Mouse (Mus musculus): ENCODE data around the gene Ankrd55. TPM values are rescaled to one million over a fixed set of nuclear protein-coding genes. Genes with fewer than 3 reads are reported as not detected.

Gene Ankrd55
- polyA plus RNA-seq, 1 experiment from 2014 or later, result 0.08 TPM

DNA sequence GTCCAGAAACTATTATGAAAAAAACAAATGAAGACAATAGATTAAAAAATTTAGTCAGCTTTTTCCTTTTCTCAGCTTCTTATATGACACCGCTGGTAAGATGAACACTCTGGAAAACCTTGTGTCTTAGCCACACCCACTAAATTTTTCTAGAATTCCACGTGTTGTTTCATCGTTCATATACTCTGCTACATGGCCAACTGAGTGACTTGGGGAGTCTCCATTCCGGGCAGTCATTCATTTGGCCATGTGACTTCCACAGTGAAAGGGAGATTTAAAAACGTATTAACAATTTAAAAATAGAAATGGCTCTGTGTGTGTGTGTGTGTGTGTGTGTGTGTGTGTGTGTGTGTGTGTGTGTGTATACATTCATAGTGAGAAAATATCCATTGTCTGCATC, 77.1 kb downstream of the Ankrd55 start:
- no peaks in the 10 kb centered on the region for H3K36me3 ChIP-seq (ENCODE audit: control insufficient read depth, insufficient read depth, low read length)
- TF ChIP-seq CTCF (IDR thresholded peaks at IDR 0.05; ENCODE audit: low read depth) (no peak), EP300 (optimal IDR thresholded peaks at IDR 0.05) (no peak)
- 32% methylated on average over 5 of the region's 5 CpGs for WGBS
- H3K4me2 ChIP-seq (replicated peaks; ENCODE audit: low read depth), result no peak overlapping the region
- ATAC-seq (ENCODE audit: low FRiP score, low TSS enrichment) (no peak), DNase-seq (ENCODE audit: low spot score) (no peak)
- H3K9ac ChIP-seq (ENCODE audit: low read length), result no peak overlapping the region
- H3K9me3 ChIP-seq (ENCODE audit: control insufficient read depth, low read length), result no peaks in the 10 kb centered on the region
- no peaks in the 10 kb centered on the region for H3K4me1 ChIP-seq (replicated peaks; ENCODE audit: control insufficient read depth, insufficient read depth)
- H3K27ac ChIP-seq (replicated peaks), result no peak overlapping the region
- H3K4me3 ChIP-seq (ENCODE audit: low read depth, low read length), result no peak overlapping the region
- H3K27me3 ChIP-seq (ENCODE audit: control insufficient read depth, insufficient read depth, low read length), result no peaks in the 10 kb centered on the region

DNA sequence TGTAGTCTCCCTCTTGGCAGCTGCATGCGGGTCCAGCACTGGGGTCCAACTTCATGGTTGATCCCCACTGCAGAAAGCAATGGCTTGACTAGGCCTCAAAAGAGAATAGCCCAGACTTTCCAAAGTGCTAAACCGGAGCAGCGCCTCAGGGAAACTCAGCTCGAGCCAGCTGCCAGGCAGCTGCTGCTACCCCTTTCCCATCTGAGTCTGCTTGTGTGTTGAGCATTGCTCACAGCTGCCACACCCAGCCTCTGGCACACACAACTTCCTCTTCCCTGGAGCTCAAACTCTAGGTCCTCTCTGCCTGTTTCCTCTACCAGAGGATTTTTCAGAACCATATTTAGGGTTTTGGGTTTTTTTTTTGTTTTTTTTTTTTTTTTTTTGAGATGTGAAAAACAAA, 77.5 kb downstream of the Ankrd55 start:
- 32% methylated on average over 4 of the region's 4 CpGs for WGBS

DNA sequence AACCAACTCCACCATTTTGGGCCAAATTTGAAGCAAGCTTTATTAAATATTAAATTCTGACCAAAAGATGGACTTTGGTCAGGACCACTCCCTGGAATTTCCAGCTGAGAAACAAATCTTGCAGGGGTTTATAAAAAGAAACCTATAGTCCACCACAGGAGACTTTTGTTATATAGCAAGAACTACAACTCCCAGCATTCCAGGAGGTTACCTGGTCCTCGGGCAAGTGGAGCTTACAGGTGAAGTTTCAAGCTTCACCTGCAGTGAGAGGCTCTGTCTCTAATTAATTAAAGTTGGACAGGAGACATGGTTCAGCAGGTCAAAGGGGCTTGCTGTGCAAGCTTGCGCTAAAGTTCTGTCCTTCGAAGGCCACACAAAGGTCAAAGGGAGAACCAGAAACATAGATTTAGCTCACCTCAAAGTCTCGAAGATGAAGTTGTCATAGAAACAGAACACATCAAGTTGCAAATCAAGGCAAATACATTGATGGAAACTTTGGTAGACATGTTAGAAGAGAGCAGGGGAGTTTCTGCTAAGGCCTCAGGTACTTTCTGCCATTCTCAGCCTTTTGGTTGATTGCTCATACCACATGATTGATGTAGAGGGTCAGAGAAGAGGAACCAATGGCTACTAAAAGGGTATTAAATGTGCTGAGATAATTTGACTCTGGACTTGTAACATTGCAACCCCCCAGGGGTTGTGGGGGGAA, 78.2 kb downstream of the Ankrd55 start:
- Histone ChIP-seq H3K4me3 (ENCODE audit: low read depth, low read length) (no peak overlapping the region), H3K9ac (ENCODE audit: low read length) (no peak overlapping the region), H3K27ac (replicated peaks) (no peak overlapping the region), H3K4me1 (replicated peaks; ENCODE audit: control insufficient read depth, insufficient read depth) (no peaks in the 10 kb centered on the region), H3K27me3 (ENCODE audit: control insufficient read depth, insufficient read depth, low read length) (no peaks in the 10 kb centered on the region), H3K36me3 (ENCODE audit: control insufficient read depth, insufficient read depth, low read length) (no peaks in the 10 kb centered on the region), H3K4me2 (replicated peaks; ENCODE audit: low read depth) (no peak overlapping the region), H3K9me3 (ENCODE audit: control insufficient read depth, low read length) (no peaks in the 10 kb centered on the region)
- TF ChIP-seq EP300 (optimal IDR thresholded peaks at IDR 0.05) (no peak), CTCF (IDR thresholded peaks at IDR 0.05; ENCODE audit: low read depth) (no peak)
- DNase-seq (ENCODE audit: low spot score), result no peak
- 78% methylated on average over 4 of the region's 4 CpGs for WGBS
- no peak for ATAC-seq (ENCODE audit: low FRiP score, low TSS enrichment)

More for the DNA sequence above, 77.5 kb downstream of the Ankrd55 start:
- DNase-seq (ENCODE audit: low spot score) (peak; percentile 64), ATAC-seq (ENCODE audit: low FRiP score, low TSS enrichment) (peak; percentile 86)
- H3K27me3 ChIP-seq (ENCODE audit: control insufficient read depth, insufficient read depth, low read length), result no peaks in the 10 kb centered on the region
- no peak overlapping the region for H3K9ac ChIP-seq (ENCODE audit: low read length)
- H3K4me1 ChIP-seq (replicated peaks; ENCODE audit: control insufficient read depth, insufficient read depth), result no peaks in the 10 kb centered on the region
- H3K27ac ChIP-seq (replicated peaks), result no peak overlapping the region
- H3K4me3 ChIP-seq (ENCODE audit: low read depth, low read length), result no peak overlapping the region
- no peaks in the 10 kb centered on the region for H3K36me3 ChIP-seq (ENCODE audit: control insufficient read depth, insufficient read depth, low read length)
- no peaks in the 10 kb centered on the region for H3K9me3 ChIP-seq (ENCODE audit: control insufficient read depth, low read length)
- no peak overlapping the region for H3K4me2 ChIP-seq (replicated peaks; ENCODE audit: low read depth)
- TF ChIP-seq EP300 (optimal IDR thresholded peaks at IDR 0.05) (no peak), CTCF (IDR thresholded peaks at IDR 0.05; ENCODE audit: low read depth) (no peak)

DNA sequence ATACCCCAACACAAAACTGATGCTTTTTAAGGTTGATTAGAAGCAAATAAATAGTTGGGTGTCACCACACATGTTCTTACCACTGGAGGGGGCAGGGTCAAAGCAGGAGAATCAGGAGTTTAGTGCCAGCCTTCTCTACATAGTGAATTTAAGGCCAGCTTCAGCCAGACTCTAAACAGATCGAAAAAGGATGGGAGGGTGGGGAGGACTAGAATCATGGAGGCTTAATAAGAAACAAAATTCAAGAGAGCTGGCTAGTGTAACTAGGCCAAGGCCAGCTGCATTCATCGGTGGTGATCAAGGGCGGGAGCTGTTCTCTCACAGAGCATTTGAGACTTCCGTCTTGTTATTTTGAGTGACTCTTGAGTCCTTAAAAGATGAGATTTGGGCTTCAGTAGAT, 83.5 kb downstream of the Ankrd55 start:
- H3K9me3 ChIP-seq (ENCODE audit: control insufficient read depth, low read length), result no peaks in the 10 kb centered on the region
- H3K27ac ChIP-seq (replicated peaks), result no peak overlapping the region
- H3K4me2 ChIP-seq (replicated peaks; ENCODE audit: low read depth), result no peak overlapping the region
- H3K4me1 ChIP-seq (replicated peaks; ENCODE audit: control insufficient read depth, insufficient read depth), result no peaks in the 10 kb centered on the region
- no peaks in the 10 kb centered on the region for H3K36me3 ChIP-seq (ENCODE audit: control insufficient read depth, insufficient read depth, low read length)
- TF ChIP-seq EP300 (optimal IDR thresholded peaks at IDR 0.05) (no peak), CTCF (IDR thresholded peaks at IDR 0.05; ENCODE audit: low read depth) (no peak)
- H3K27me3 ChIP-seq (ENCODE audit: control insufficient read depth, insufficient read depth, low read length), result no peaks in the 10 kb centered on the region
- no peak for DNase-seq (ENCODE audit: low spot score)
- 95% methylated on average over 4 of the region's 4 CpGs for WGBS
- no peak for ATAC-seq (ENCODE audit: low FRiP score, low TSS enrichment)
- no peak overlapping the region for H3K9ac ChIP-seq (ENCODE audit: low read length)
- no peak overlapping the region for H3K4me3 ChIP-seq (ENCODE audit: low read depth, low read length)

DNA sequence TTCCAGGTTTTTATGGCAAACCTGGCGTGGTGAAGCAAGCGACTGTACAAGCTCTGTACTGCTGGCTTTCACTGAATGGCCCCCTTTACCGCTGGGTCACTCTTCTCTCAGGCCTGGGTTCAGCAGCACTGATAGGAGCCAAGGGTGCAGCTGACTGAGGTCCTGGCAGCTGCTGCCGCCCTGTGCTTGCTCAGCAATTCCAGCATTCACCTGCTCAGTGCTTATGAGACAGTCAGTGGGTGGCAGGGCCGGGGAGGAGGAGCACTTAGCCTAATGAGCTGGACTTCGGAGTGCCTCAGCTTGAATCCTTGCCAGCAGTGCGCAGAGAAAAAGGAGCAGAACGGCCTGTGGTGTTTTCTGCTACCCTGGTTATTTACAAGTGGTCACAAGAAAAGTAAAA, 87.5 kb downstream of the Ankrd55 start:
- ATAC-seq (ENCODE audit: low FRiP score, low TSS enrichment) (peak; percentile 91), DNase-seq (ENCODE audit: low spot score) (peak; percentile 75)
- peak; percentile 21 for TF ChIP-seq CTCF (IDR thresholded peaks at IDR 0.05; ENCODE audit: low read depth)
- TF ChIP-seq EP300 (optimal IDR thresholded peaks at IDR 0.05), result no peak
- no peaks in the 10 kb centered on the region for H3K36me3 ChIP-seq (ENCODE audit: control insufficient read depth, insufficient read depth, low read length)
- H3K4me3 ChIP-seq (ENCODE audit: low read depth, low read length), result no peak overlapping the region
- no peaks in the 10 kb centered on the region for H3K4me1 ChIP-seq (replicated peaks; ENCODE audit: control insufficient read depth, insufficient read depth)
- no peaks in the 10 kb centered on the region for H3K9me3 ChIP-seq (ENCODE audit: control insufficient read depth, low read length)
- no peak overlapping the region for H3K4me2 ChIP-seq (replicated peaks; ENCODE audit: low read depth)
- 36% methylated on average over 8 of the region's 8 CpGs for WGBS
- no peaks in the 10 kb centered on the region for H3K27me3 ChIP-seq (ENCODE audit: control insufficient read depth, insufficient read depth, low read length)
- no peak overlapping the region; the same call in 1 of the 2 replicates for H3K27ac ChIP-seq (replicated peaks)
- no peak overlapping the region for H3K9ac ChIP-seq (ENCODE audit: low read length)

DNA sequence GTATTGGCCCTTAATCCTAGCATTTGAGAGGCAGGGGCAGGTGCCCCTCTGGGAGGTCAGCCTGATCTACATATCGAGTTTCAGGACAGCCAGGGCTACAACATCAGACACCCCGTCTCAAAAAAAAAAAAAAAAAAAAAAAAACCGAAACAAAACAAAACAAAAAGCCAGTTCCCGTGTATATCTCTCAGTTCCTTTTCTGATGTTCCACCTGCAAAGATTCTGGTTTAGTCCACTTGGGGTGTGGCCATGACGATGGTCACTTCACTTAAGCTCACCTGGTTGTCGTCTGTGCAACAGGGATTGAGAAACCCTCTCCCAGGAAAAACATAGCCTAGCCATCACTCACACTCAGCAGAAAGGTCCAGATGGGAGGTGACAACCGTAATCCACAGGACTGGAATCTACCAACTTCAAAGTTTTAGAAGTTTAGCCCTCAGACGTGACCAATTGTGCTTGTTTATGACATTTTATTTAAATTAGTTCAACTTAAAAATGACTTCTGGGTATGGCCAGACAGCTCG, 90.6 kb downstream of the Ankrd55 start:
- no peak overlapping the region for H3K9ac ChIP-seq (ENCODE audit: low read length)
- H3K9me3 ChIP-seq (ENCODE audit: control insufficient read depth, low read length), result no peaks in the 10 kb centered on the region

More for the DNA sequence above, 90.6 kb downstream of the Ankrd55 start:
- WGBS, result 69% methylated on average over 9 of the region's 9 CpGs
- DNase-seq (ENCODE audit: low spot score), result no peak
- Histone ChIP-seq H3K27me3 (ENCODE audit: control insufficient read depth, insufficient read depth, low read length) (no peaks in the 10 kb centered on the region), H3K27ac (replicated peaks) (no peak overlapping the region), H3K4me3 (ENCODE audit: low read depth, low read length) (no peak overlapping the region), H3K4me2 (replicated peaks; ENCODE audit: low read depth) (no peak overlapping the region), H3K4me1 (replicated peaks; ENCODE audit: control insufficient read depth, insufficient read depth) (0 out of 2 replicates have a peak, but pooled peaks cover 2% of the 10 kb centered on the region), H3K36me3 (ENCODE audit: control insufficient read depth, insufficient read depth, low read length) (no peaks in the 10 kb centered on the region)
- no peak for ATAC-seq (ENCODE audit: low FRiP score, low TSS enrichment)
- TF ChIP-seq CTCF (IDR thresholded peaks at IDR 0.05; ENCODE audit: low read depth), result no peak
- TF ChIP-seq EP300 (optimal IDR thresholded peaks at IDR 0.05), result no peak
